Mouse (Mus musculus): Measurements from ENCODE around the gene Selplg.

DNA sequence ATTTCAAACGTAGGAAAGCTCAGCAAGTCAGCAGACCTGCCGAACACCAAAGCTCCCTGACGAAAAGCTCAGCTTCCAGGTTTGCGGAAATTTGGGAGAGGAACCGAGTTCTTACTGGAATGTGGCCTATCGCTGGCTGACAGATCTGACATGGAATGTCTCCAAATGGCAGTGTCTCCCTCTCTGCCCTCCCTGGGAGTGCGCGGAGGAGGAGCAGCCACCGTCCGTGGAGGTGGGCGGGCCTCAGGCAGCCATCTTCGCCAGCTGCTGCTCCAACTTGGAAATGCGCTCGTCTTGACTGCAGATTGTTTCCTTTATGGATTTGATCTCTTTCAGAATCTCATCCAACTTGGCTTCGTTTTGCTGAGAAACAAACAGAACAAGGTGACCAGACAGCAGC is 11.7 kb upstream of the Selplg start:
- TF ChIP-seq POLR2A (IDR thresholded peaks at IDR 0.05; ENCODE audit: low read depth, low read length) (no peak), CTCF (conservative IDR thresholded peaks at IDR 0.05; ENCODE audit: insufficient read depth, insufficient read length, low read depth, low read length) (no peak)

All from kidney, adult 2 months (tissue).